Mouse (Mus musculus): ENCODE data around the gene Srgap1. TPM values are rescaled to one million over a fixed set of nuclear protein-coding genes. Genes with fewer than 3 reads are reported as not detected.

Srgap1 gene
- polyA plus RNA-seq (2012; rRNA removed) = 40.7 and 67.1 TPM in 2 replicates

GRCm38 (mm10) chr10:122046904-122047726, at the start of gene Srgap1:
TSS of gene Srgap1 (minus strand) at chr10:122047315.
- DNase-seq (ENCODE audit: low read depth) = peak; percentile 81
- TF ChIP-seq POLR2A (IDR thresholded peaks at IDR 0.05; ENCODE audit: borderline replicate concordance, extremely low read depth, insufficient read depth, insufficient read length, poor library complexity, severe bottlenecking) (peak; percentile 26; the same call in 1 of the 2 replicates), CTCF (IDR thresholded peaks at IDR 0.05; ENCODE audit: borderline replicate concordance, extremely low read depth, insufficient read depth, insufficient read length) (no peak)

- TF ChIP-seq POLR2A (IDR thresholded peaks at IDR 0.05; ENCODE audit: borderline replicate concordance, extremely low read depth, insufficient read depth, insufficient read length, poor library complexity, severe bottlenecking) = no peak
- TF ChIP-seq CTCF (IDR thresholded peaks at IDR 0.05; ENCODE audit: borderline replicate concordance, extremely low read depth, insufficient read depth, insufficient read length) = no peak
- peak; percentile 79 for DNase-seq (ENCODE audit: low read depth)
Observed at GRCm38 (mm10) chr10:122096462-122096979, 49.4 kb upstream of the Srgap1 start.

GRCm38 (mm10) chr10:122090472-122090871, 43.4 kb upstream of the Srgap1 start:
- TF ChIP-seq CTCF (IDR thresholded peaks at IDR 0.05; ENCODE audit: borderline replicate concordance, extremely low read depth, insufficient read depth, insufficient read length) (no peak), POLR2A (IDR thresholded peaks at IDR 0.05; ENCODE audit: borderline replicate concordance, extremely low read depth, insufficient read depth, insufficient read length, poor library complexity, severe bottlenecking) (no peak)
- DNase-seq (ENCODE audit: low read depth) = no peak

- TF ChIP-seq POLR2A (IDR thresholded peaks at IDR 0.05; ENCODE audit: borderline replicate concordance, extremely low read depth, insufficient read depth, insufficient read length, poor library complexity, severe bottlenecking) (no peak), CTCF (IDR thresholded peaks at IDR 0.05; ENCODE audit: borderline replicate concordance, extremely low read depth, insufficient read depth, insufficient read length) (no peak)
Observed at GRCm38 (mm10) chr10:122081352-122081751, 34.2 kb upstream of the Srgap1 start.

GRCm38 (mm10) chr10:122069153-122069552, 22.0 kb upstream of the Srgap1 start:
- peak; percentile 7 for DNase-seq (ENCODE audit: low read depth)
- TF ChIP-seq CTCF (IDR thresholded peaks at IDR 0.05; ENCODE audit: borderline replicate concordance, extremely low read depth, insufficient read depth, insufficient read length) (no peak), POLR2A (IDR thresholded peaks at IDR 0.05; ENCODE audit: borderline replicate concordance, extremely low read depth, insufficient read depth, insufficient read length, poor library complexity, severe bottlenecking) (no peak)

More at GRCm38 (mm10) chr10:122081352-122081751, 34.2 kb upstream of the Srgap1 start:
- no peak for DNase-seq (ENCODE audit: low read depth)

GRCm38 (mm10) chr10:122055826-122056225, 8.7 kb upstream of the Srgap1 start:
- no peak for DNase-seq (ENCODE audit: low read depth)
- TF ChIP-seq CTCF (IDR thresholded peaks at IDR 0.05; ENCODE audit: borderline replicate concordance, extremely low read depth, insufficient read depth, insufficient read length) (no peak), POLR2A (IDR thresholded peaks at IDR 0.05; ENCODE audit: borderline replicate concordance, extremely low read depth, insufficient read depth, insufficient read length, poor library complexity, severe bottlenecking) (no peak)

GRCm38 (mm10) chr10:122054535-122054934, 7.4 kb upstream of the Srgap1 start:
- no peak for TF ChIP-seq POLR2A (IDR thresholded peaks at IDR 0.05; ENCODE audit: borderline replicate concordance, extremely low read depth, insufficient read depth, insufficient read length, poor library complexity, severe bottlenecking)
- peak; percentile 80 for TF ChIP-seq CTCF (IDR thresholded peaks at IDR 0.05; ENCODE audit: borderline replicate concordance, extremely low read depth, insufficient read depth, insufficient read length)

GRCm38 (mm10) chr10:122051831-122052230, 4.7 kb upstream of the Srgap1 start:
- TF ChIP-seq CTCF (IDR thresholded peaks at IDR 0.05; ENCODE audit: borderline replicate concordance, extremely low read depth, insufficient read depth, insufficient read length) (peak; percentile 100), POLR2A (IDR thresholded peaks at IDR 0.05; ENCODE audit: borderline replicate concordance, extremely low read depth, insufficient read depth, insufficient read length, poor library complexity, severe bottlenecking) (no peak)
- peak; percentile 90 for DNase-seq (ENCODE audit: low read depth)

More at GRCm38 (mm10) chr10:122054535-122054934, 7.4 kb upstream of the Srgap1 start:
- peak; percentile 78 for DNase-seq (ENCODE audit: low read depth)

GRCm38 (mm10) chr10:122047727-122048365, 731 bp upstream of the Srgap1 start:
- peak; percentile 64; the same call in 1 of the 2 replicates for TF ChIP-seq POLR2A (IDR thresholded peaks at IDR 0.05; ENCODE audit: borderline replicate concordance, extremely low read depth, insufficient read depth, insufficient read length, poor library complexity, severe bottlenecking)
- peak; percentile 89 for TF ChIP-seq CTCF (IDR thresholded peaks at IDR 0.05; ENCODE audit: borderline replicate concordance, extremely low read depth, insufficient read depth, insufficient read length)
- DNase-seq (ENCODE audit: low read depth) = peak; percentile 86

GRCm38 (mm10) chr10:122046511-122046903, 608 bp downstream of the Srgap1 start:
- no peak for TF ChIP-seq POLR2A (IDR thresholded peaks at IDR 0.05; ENCODE audit: borderline replicate concordance, extremely low read depth, insufficient read depth, insufficient read length, poor library complexity, severe bottlenecking)
- no peak for TF ChIP-seq CTCF (IDR thresholded peaks at IDR 0.05; ENCODE audit: borderline replicate concordance, extremely low read depth, insufficient read depth, insufficient read length)
- DNase-seq (ENCODE audit: low read depth) = peak; percentile 67

GRCm38 (mm10) chr10:122045946-122046345, 1.2 kb downstream of the Srgap1 start:
- TF ChIP-seq POLR2A (IDR thresholded peaks at IDR 0.05; ENCODE audit: borderline replicate concordance, extremely low read depth, insufficient read depth, insufficient read length, poor library complexity, severe bottlenecking) (no peak), CTCF (IDR thresholded peaks at IDR 0.05; ENCODE audit: borderline replicate concordance, extremely low read depth, insufficient read depth, insufficient read length) (no peak)
- DNase-seq (ENCODE audit: low read depth) = peak; percentile 54

Measured in brain, embryonic 14.5 days (tissue).